Mouse (Mus musculus): Measurements from ENCODE around the gene Col4a6. TPM values are rescaled to one million over a fixed set of nuclear protein-coding genes. Genes with fewer than 3 reads are reported as not detected.
A peak's percentile ranks its signal among the peaks of the same experiment; 100 is the strongest.

Col4a6 gene
- total RNA-seq, 2 experiments from 2014 or later = 0.11 to 0.15 TPM

DNA sequence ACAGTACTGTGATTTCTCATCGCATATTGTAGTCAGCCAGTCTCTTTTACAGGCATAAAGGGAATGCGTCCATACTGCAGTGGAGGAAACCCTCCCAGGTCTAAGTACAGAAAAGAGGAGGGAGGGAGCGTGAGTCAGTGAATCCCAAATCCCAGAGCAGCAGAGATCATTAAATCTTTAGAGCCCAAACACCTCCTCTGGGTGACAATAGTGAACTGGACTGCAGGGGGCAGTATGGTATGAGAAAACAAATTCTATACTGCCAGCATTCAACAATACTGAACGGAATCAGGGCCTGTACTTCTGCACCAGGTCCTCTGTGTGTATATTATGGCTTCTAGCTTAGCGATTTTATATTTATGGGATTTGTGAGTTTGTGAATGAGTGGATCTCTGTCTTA lies 261.1 kb downstream of the Col4a6 start:
- peak; percentile 22 for DNase-seq
- intact Hi-C loops (cut with DNase I) = no loop called here
- Histone ChIP-seq H3K27ac (no peak overlapping the region), H3K4me3 (no peak overlapping the region)
- TF ChIP-seq CTCF (IDR thresholded peaks at IDR 0.05) = peak; percentile 50

DNA sequence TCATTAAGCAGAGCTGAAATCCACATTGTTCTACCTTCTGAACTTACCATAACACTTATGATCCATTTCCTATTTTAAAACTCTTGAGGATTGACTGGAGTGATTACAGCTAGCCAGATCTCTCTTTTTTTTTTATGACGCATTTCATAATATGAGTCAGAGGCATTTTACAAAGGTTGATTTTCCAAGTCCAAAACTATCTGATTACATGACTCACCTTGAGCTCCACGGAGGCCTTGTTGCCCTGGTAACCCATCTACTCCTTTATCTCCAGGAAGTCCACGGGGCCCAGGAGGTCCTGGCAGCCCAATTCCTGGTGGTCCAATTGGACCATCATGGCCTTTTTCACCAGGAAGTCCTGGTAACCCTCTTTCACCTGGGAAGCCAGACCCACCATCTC lies 274.9 kb downstream of the Col4a6 start:
- Histone ChIP-seq H3K27ac (no peak overlapping the region), H3K4me3 (no peak overlapping the region)
- no peak for TF ChIP-seq CTCF (IDR thresholded peaks at IDR 0.05)
- DNase-seq = no peak
- intact Hi-C loops (cut with DNase I) = no loop called here

DNA sequence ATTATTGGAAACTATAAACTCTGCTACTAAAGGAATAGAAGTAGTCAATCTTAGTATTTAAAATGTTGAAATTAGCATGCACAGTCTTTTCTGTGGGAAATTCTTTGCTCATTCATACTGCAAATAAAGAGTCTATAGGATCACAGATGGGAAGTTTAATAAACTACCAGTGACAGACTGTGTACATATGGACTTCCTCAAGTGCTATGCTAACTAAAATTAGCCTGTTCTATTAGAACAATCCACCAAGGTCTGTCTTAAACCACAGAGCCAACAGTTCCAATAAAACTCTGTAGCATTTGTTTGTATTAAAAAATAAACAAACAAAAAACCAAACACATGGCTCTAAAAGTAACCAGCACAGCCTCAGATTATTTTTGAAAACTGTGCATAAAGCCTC lies 278.8 kb downstream of the Col4a6 start:
- Histone ChIP-seq H3K4me3 (no peak overlapping the region), H3K27ac (no peak overlapping the region)
- no peak for DNase-seq
- no peak for TF ChIP-seq CTCF (IDR thresholded peaks at IDR 0.05)
- intact Hi-C loops (cut with DNase I) = no loop called here

- DNase-seq = no peak
- Histone ChIP-seq H3K27ac (no peak overlapping the region), H3K4me3 (no peak overlapping the region)
- intact Hi-C loops (cut with DNase I) = no loop called here
- TF ChIP-seq CTCF (IDR thresholded peaks at IDR 0.05) = peak; percentile 58
These were observed 298.5 kb downstream of the Col4a6 start for GRCm38 (mm10) chrX:141175353-141175752.

DNA sequence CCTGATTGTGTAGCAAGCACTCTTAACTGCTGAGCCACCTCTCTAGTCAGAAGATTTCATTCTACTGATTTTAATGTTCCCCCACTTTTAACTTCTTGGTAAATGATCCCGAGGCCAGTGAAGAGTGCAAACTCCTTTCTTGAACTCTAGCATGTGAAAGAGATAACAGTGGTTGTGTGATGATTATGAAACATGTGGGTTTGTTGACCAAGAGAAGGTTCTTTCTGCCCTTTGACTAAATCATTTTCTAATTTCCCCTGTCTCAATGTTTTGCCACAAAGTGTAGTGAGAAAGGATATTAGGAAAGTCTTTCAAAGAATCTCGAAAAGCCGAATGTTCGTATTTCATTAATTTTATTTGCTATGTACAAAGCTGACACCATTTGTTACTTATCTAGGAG lies 308.8 kb downstream of the Col4a6 start:
- H3K4me3 ChIP-seq = no peak overlapping the region
- no peak for TF ChIP-seq CTCF (IDR thresholded peaks at IDR 0.05)
- H3K27ac ChIP-seq = no peak overlapping the region
- DNase-seq = no peak
- intact Hi-C loops (cut with DNase I) = no loop called here

- intact Hi-C loops (cut with DNase I) = no loop called here
- no peak for DNase-seq
- H3K27ac ChIP-seq = no peak overlapping the region
- TF ChIP-seq CTCF (IDR thresholded peaks at IDR 0.05) = no peak
- H3K4me3 ChIP-seq = no peak overlapping the region
These were observed 313.5 kb downstream of the Col4a6 start for GRCm38 (mm10) chrX:141160371-141160770.

GRCm38 (mm10) chrX:141158160-141158559 lies 315.7 kb downstream of the Col4a6 start:
- no peak for DNase-seq

GRCm38 (mm10) chrX:141157626-141158025 lies 316.2 kb downstream of the Col4a6 start:
- no peak for DNase-seq
- intact Hi-C loops (cut with DNase I) = no loop called here
- Histone ChIP-seq H3K4me3 (no peak overlapping the region), H3K27ac (no peak overlapping the region)
- TF ChIP-seq CTCF (IDR thresholded peaks at IDR 0.05) = no peak

More at GRCm38 (mm10) chrX:141158160-141158559, 315.7 kb downstream of the Col4a6 start:
- Histone ChIP-seq H3K4me3 (no peak overlapping the region), H3K27ac (no peak overlapping the region)
- peak; percentile 62 for TF ChIP-seq CTCF (IDR thresholded peaks at IDR 0.05)
- intact Hi-C loops (cut with DNase I) = no loop called here

DNA sequence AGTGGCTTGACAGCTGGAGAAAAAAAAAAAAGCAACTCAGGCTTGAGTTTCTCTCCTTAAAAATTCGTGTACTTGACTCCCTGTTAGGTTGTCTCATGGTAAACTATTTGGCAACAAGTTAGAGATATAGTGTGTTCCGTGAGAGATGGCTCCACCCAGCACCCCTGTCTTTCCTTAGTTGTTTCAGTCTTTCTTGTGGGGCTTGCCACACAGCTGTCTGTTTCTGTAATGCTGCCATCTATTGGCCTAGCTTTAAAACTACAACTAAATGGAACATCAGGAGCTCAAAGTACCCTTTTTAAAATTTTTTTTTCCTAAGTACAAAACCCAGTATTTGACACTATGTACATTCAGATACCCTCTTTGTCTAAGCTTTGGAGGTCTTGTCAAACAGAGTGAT lies 317.2 kb downstream of the Col4a6 start:
- TF ChIP-seq CTCF (IDR thresholded peaks at IDR 0.05) = peak; percentile 68
- no peak overlapping the region for H3K27ac ChIP-seq
- intact Hi-C loops (cut with DNase I) = no loop called here
- DNase-seq = no peak
- no peak overlapping the region for H3K4me3 ChIP-seq

GRCm38 (mm10) chrX:141151182-141151581 lies 322.7 kb downstream of the Col4a6 start:
- intact Hi-C loops (cut with DNase I) = no loop called here
- Histone ChIP-seq H3K4me3 (no peak overlapping the region), H3K27ac (no peak overlapping the region)
- TF ChIP-seq CTCF (IDR thresholded peaks at IDR 0.05) = no peak
- DNase-seq = no peak

GRCm38 (mm10) chrX:141150290-141150689 lies 323.6 kb downstream of the Col4a6 start:
- Histone ChIP-seq H3K4me3 (no peak overlapping the region), H3K27ac (no peak overlapping the region)
- DNase-seq = no peak
- intact Hi-C loops (cut with DNase I) = no loop called here
- no peak for TF ChIP-seq CTCF (IDR thresholded peaks at IDR 0.05)

DNA sequence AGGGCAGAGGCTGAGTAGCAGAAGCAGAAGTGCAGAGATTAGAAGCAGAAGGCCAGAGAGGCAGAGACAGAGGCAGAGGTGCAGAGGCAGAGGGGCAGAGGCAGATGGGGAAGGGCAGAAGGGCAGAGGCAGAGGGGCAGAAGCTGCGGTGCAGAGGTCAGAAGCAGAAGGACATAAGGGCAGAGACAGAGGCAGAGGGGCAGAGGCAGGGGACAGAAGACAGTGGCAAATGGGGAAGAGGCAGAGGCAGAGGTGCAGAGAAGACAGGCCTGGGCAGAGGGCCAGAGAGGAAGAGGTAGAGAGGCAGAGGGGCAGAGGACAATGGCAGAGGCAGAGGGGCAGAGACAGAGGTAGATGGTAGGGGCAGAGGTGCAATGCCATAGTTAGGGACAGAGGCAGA lies 324.2 kb downstream of the Col4a6 start:
- no peak for TF ChIP-seq CTCF (IDR thresholded peaks at IDR 0.05)

More for the DNA sequence above, 324.2 kb downstream of the Col4a6 start:
- intact Hi-C loops (cut with DNase I) = no loop called here
- DNase-seq = no peak
- H3K27ac ChIP-seq = no peak overlapping the region
- no peak overlapping the region for H3K4me3 ChIP-seq

Other genes starting within 250 kb of the Col4a6 start
- 1 to 10 TPM; 1.5 TPM for gene Col4a5, start 1.3 kb upstream of the Col4a6 start, total RNA-seq (2021)

Data from gastrocnemius, adult 2 months (tissue).